Mouse (Mus musculus) splenic B cell, adult 2 months (primary cell): ENCODE data around the gene Psenen.

Experiments used
- DNase-seq: peaks from one replicate; pipeline ENCODE4 v3.0.0-alpha.2; 2011; ENCODE audit warnings: low read depth, low spot score
- H3K27me3 ChIP-seq: 2 replicates; pipeline ENCODE4 v1.6.1; 2012; ENCODE audit warnings: mild to moderate bottlenecking, low read length, moderate library complexity, mixed read lengths; ENCODE audit not compliant: control insufficient read depth, poor library complexity, insufficient read depth, severe bottlenecking
- H3K36me3 ChIP-seq: 2 replicates; pipeline ENCODE4 v1.6.1; 2012; ENCODE audit warnings: mild to moderate bottlenecking, low read length, moderate library complexity, mixed read lengths; ENCODE audit not compliant: control insufficient read depth, poor library complexity, insufficient read depth, severe bottlenecking

Psenen gene

DNA sequence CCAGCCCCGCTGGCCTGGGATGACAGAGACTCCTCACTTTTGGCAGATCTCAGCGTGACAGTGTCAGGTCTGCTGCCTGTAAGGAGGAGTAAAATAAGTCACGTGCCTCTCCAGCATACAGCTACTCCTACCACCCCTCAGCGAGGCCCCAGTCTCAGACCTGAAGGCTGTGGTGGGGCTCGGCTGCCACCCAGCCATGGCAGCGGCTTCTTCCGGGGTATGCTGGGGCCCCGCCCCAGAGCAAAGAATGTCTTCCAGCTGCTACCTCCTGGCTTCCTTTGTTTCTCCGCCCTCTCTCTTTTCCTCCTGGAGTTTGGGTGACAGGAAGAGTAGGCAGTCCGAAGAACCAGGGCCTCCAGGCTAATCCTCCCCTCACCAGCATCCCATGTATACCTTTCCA is 37.5 kb downstream of the Psenen start:
- no peaks in the 10 kb centered on the region for H3K27me3 ChIP-seq
- DNase-seq: no peak
- no peaks in the 10 kb centered on the region for H3K36me3 ChIP-seq

- DNase-seq: no peak
- Histone ChIP-seq H3K36me3 (no peaks in the 10 kb centered on the region), H3K27me3 (no peaks in the 10 kb centered on the region)
These were observed 38.9 kb downstream of the Psenen start for GRCm38 (mm10) chr7:30524487-30524886.

GRCm38 (mm10) chr7:30522871-30523270 is 40.6 kb downstream of the Psenen start:
- DNase-seq: no peak
- Histone ChIP-seq H3K27me3 (no peaks in the 10 kb centered on the region), H3K36me3 (no peaks in the 10 kb centered on the region)

- H3K27me3 ChIP-seq: no peaks in the 10 kb centered on the region
- no peaks in the 10 kb centered on the region for H3K36me3 ChIP-seq
- no peak for DNase-seq
These were observed 42.6 kb downstream of the Psenen start for GRCm38 (mm10) chr7:30520856-30521255.

DNA sequence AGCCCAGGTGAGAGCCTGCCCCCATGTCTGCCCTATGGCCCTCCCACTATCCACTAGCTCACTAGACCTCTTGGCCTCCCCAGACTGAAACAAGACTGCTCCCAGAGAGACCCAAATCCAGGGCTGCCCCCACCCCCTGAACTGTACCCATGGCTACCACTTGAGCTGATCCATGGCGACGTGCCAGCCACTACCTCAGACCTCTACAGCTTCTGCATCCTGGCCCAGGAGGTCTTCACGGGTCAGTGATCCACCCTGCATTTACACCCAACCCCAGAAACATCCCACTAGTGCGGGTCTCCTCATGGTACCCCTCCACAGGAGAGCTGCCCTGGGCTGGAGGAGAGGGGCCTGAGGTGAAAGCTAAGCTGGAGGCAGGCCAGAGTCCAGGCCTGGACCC is 43.0 kb downstream of the Psenen start:
- Histone ChIP-seq H3K36me3 (no peaks in the 10 kb centered on the region), H3K27me3 (no peaks in the 10 kb centered on the region)
- DNase-seq: no peak

GRCm38 (mm10) chr7:30518325-30518724 is 45.1 kb downstream of the Psenen start:
- no peaks in the 10 kb centered on the region for H3K27me3 ChIP-seq

DNA sequence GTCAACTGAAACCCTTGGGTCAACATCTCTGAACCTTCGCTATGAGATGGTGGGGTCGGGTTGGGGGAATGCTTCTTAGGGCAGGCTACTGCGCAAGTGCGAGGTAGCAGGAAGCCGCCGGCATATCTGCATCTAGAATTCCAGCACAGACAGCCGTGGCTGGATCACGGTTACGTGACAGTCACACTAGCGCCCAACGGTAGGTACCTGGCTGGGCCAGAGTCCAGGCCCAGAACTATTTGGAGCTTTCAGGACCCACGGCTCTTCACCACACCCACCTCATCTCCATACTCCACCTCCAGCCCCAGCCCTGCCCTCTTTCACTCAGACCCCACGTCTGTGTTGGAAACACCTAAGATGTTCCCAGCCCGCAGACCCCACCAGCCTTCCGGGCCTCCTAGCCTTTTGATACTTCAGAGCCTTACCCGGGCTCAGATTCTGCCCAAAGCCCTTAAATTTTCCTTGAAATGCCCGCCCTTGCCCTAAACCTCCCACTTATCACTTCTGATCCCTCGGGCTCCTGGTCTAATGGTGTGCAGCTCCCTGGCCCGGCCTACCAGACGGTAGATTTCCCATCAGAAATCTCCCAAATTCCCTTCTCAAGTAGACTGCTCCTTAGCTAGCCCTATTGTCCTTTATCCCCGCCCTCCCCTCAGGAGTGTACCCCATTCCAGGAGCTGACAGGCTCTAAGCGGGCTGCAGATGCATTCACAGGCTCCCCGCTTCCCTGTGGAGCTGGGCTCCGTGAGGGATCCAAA is 48.2 kb downstream of the Psenen start:
- no peak for DNase-seq
- H3K27me3 ChIP-seq: no peaks in the 10 kb centered on the region

More at GRCm38 (mm10) chr7:30518325-30518724, 45.1 kb downstream of the Psenen start:
- no peaks in the 10 kb centered on the region for H3K36me3 ChIP-seq
- DNase-seq: no peak

More for the DNA sequence above, 48.2 kb downstream of the Psenen start:
- no peaks in the 10 kb centered on the region for H3K36me3 ChIP-seq
